Mouse (Mus musculus): ENCODE results near the gene Lekr1.

Gene Lekr1

GRCm38 (mm10) chr3:65839664-65840063 lies 173.6 kb downstream of the Lekr1 start:
- no peak for DNase-seq (ENCODE audit: low read depth)

GRCm38 (mm10) chr3:65841175-65841574 lies 175.1 kb downstream of the Lekr1 start:
- DNase-seq (ENCODE audit: low read depth) = no peak

- no peak for DNase-seq (ENCODE audit: low read depth)
Observed at GRCm38 (mm10) chr3:65842515-65843184, 176.6 kb downstream of the Lekr1 start.

GRCm38 (mm10) chr3:65843185-65843552 lies 177.1 kb downstream of the Lekr1 start:
- no peak for DNase-seq (ENCODE audit: low read depth)

- DNase-seq (ENCODE audit: low read depth) = peak; percentile 76
Observed at GRCm38 (mm10) chr3:65844302-65844701, 178.3 kb downstream of the Lekr1 start.

GRCm38 (mm10) chr3:65844851-65845552 lies 179.0 kb downstream of the Lekr1 start:
- DNase-seq (ENCODE audit: low read depth) = no peak

- DNase-seq (ENCODE audit: low read depth) = peak; percentile 52
Observed at GRCm38 (mm10) chr3:65847158-65847787, 181.2 kb downstream of the Lekr1 start.

GRCm38 (mm10) chr3:65853746-65854145 lies 187.7 kb downstream of the Lekr1 start:
- no peak for DNase-seq (ENCODE audit: low read depth)

GRCm38 (mm10) chr3:65855521-65855920 lies 189.5 kb downstream of the Lekr1 start:
- DNase-seq (ENCODE audit: low read depth) = no peak

- DNase-seq (ENCODE audit: low read depth) = no peak
Observed at GRCm38 (mm10) chr3:65858118-65858517, 192.1 kb downstream of the Lekr1 start.

GRCm38 (mm10) chr3:65858741-65859348 lies 192.8 kb downstream of the Lekr1 start:
- no peak for DNase-seq (ENCODE audit: low read depth)

- no peak for DNase-seq (ENCODE audit: low read depth)
Observed at GRCm38 (mm10) chr3:65859750-65860149, 193.7 kb downstream of the Lekr1 start.

- DNase-seq (ENCODE audit: low read depth) = no peak
Observed at GRCm38 (mm10) chr3:65860903-65861302, 194.9 kb downstream of the Lekr1 start.

GRCm38 (mm10) chr3:65861471-65861881 lies 195.4 kb downstream of the Lekr1 start:
- no peak for DNase-seq (ENCODE audit: low read depth)

GRCm38 (mm10) chr3:65863297-65863696 lies 197.3 kb downstream of the Lekr1 start:
- peak; percentile 92 for DNase-seq (ENCODE audit: low read depth)

- DNase-seq (ENCODE audit: low read depth) = no peak
Observed at GRCm38 (mm10) chr3:65863762-65864377, 197.8 kb downstream of the Lekr1 start.

GRCm38 (mm10) chr3:65868931-65869330 lies 202.9 kb downstream of the Lekr1 start:
- no peak for DNase-seq (ENCODE audit: low read depth)

- peak; percentile 64 for DNase-seq (ENCODE audit: low read depth)
Observed at GRCm38 (mm10) chr3:65869724-65870123, 203.7 kb downstream of the Lekr1 start.

GRCm38 (mm10) chr3:65871188-65871603 lies 205.2 kb downstream of the Lekr1 start:
- peak; percentile 81 for DNase-seq (ENCODE audit: low read depth)

GRCm38 (mm10) chr3:65871609-65872272 lies 205.7 kb downstream of the Lekr1 start:
- DNase-seq (ENCODE audit: low read depth) = no peak

GRCm38 (mm10) chr3:65873093-65873830 lies 207.2 kb downstream of the Lekr1 start:
- DNase-seq (ENCODE audit: low read depth) = peak; percentile 69
